Mouse (Mus musculus): ENCODE measurements around the gene Tmem115. TPM values are rescaled to one million over a fixed set of nuclear protein-coding genes. Genes with fewer than 3 reads are reported as not detected.

Gene Tmem115
- 10 to 100 TPM; 19.7 to 28.0 TPM for polyA plus RNA-seq (2017; shearing (Covaris generic))

DNA sequence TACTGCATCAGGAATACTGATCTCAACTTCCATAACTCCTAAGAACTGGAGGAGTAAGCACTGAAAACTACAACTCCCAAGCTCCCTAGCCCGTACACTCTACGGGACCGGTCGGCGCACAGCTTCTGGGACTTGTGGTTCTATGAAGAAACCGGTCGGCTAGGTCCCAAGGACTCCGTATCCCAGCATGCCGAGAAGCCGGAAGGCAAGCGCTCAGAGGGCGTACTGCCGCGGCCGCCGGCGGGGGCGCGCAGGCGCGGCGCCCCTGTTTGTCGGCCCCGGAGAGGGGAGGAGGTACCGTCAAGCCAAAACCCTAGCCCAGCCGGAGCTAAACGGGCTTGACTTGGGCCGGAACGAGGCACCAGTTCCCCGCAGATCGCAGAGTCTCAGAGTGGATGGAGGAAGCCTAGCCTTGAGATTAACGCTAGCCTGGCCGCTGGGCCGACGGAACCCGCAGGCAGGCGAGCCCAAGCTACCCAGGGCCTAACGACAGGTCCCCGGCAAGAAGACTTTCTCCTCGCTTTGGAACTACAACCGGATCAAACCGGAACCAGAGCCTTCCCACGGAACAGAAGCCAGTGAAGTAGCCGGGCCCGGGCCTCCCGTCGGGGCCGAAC, at the start of gene Tmem115:
Gene Tmem115 (plus strand): TSS at position 155 of the 617 bp plus-strand sequence.
- ATAC-seq, result peak; percentile 99

DNA sequence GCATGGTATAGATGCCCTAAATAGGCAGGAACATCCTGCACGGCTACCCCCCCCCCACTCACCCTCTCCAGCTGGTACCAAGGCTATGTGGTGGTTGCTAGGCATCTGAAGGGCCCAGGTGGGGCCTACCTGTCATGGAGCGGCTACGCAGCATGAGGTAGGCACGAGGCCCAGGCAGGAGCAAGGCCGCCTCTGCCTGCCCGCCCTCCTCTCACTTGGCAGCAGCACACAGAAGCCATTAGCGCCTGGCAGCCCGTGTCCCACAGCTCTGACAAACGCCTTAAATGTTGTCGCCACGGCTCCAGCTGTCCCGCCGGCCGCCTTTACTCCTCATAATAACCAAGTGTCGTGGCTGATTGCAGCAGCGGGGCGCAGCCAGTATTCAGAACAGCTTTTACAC, 49.4 kb upstream of the Tmem115 start:
- ATAC-seq, result no peak

- no peak for ATAC-seq
Observed at GRCm38 (mm10) chr9:107484766-107485165, 49.0 kb upstream of the Tmem115 start.

DNA sequence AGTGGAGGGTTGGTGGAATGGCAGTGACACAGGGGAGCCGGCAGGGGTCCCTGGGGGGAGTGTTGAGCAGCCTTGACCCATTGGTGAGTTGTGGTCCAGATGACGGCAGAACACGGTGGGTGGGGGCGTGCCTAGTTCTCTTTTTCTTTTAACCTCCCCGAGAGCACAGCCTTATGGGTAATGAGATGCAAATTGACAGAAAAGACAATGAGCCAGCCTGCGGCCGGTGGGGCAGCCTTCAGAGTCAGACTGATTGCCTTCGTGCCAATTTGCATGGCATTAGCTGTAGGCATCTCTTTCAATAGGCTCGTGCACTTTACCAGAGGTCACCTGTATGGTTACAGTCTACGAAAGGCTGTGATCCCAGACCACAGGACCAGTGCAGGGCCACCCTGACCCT, 47.7 kb upstream of the Tmem115 start:
- ATAC-seq, result no peak

DNA sequence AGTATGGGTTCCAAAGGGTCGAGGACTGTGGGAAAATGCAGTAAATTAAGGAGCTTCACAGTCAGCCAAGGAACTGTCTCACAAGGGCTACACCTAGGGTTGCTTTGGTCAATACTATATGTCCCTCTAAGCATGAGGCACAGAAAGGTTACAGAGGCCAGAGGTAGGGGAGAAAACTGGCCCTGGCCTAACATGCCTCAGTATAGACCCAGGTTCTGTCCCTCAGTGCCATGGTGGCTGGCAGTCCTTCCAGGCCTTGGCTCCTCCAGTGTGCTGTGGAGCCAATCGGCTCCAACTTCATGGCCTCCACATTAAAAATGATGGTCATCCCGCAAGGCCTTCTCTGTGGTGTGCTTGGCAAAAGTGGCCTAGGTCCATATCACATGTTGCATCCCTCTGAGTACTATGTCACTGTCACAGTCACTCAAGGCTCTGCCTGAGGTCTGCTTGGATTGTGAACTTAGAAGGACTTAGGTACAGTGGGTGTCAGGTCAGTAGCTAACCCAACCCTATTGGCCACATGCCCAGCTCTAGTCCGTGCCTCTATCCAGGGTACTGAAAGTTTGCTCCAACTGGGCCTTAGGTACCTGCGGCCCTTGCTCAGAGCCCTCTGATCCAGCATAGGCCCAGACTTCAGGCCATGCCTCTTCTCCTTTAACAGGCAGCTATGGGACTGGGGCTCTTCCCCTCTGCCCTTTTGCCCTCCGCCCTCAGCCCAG, 47.1 kb upstream of the Tmem115 start:
- no peak for ATAC-seq

GRCm38 (mm10) chr9:107490146-107490545, 43.6 kb upstream of the Tmem115 start:
- no peak for ATAC-seq

DNA sequence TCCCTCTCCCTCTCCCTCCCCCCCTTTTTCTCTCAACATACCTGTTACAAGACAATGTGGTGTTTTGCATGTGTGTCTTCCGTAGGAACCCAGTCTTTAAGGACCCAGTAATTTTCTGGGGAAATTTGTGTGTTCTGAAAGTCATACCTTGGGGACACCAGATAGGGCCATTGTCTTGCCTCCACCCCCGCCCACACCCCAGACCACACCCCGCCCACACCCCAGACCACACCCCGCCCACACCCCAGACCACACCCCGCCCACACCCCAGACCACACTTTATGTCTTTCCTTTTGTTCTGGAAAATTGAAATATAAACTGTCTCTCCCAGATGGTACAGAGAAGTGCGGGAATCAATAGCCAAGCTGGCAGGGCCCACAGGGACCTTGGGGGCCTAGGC, 43.1 kb upstream of the Tmem115 start:
- ATAC-seq, result no peak

DNA sequence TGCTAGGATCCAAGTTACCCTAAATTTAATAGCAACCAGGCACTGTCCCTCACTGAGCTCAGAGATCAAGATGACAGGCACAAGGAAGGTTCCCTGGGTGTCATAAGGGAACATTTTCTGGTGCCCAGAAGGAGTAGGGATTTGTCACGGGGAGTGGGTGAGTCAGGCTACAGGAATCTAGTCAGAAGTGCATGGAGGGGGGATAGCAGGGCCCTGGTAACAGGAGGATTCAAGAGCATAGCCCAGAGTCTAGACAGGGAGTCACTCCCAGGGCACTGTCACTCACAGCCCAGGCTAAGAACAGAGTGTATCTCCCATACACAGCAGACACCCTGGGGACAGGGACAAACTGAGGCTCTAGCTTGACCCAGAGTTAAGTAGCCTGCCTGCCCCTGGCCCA, 40.2 kb upstream of the Tmem115 start:
- ATAC-seq, result no peak

DNA sequence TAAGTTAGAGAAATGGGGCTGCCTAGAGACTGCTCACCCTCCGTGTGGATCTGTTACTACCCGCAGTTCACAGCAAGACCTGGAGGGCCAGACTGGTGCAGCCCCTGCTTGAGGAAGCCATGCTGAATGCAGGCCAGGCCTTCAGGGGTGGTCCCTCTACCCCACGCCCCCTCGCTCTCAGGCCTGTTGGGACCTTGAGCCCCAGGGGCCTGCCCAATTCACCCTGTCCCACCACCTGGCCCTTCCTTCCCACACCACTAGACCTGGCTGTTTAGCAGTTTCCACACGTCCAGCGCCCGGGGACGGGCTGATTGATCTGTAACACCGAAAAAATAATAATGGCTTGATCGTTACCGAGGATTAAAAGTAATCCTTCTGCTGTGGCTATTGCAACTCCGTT, 39.5 kb upstream of the Tmem115 start:
- no peak for ATAC-seq

GRCm38 (mm10) chr9:107496359-107496758, 37.4 kb upstream of the Tmem115 start:
- no peak for ATAC-seq

- ATAC-seq, result no peak
Observed at GRCm38 (mm10) chr9:107500708-107501286, 32.9 kb upstream of the Tmem115 start.

GRCm38 (mm10) chr9:107502131-107502846, 31.5 kb upstream of the Tmem115 start:
- ATAC-seq, result no peak

DNA sequence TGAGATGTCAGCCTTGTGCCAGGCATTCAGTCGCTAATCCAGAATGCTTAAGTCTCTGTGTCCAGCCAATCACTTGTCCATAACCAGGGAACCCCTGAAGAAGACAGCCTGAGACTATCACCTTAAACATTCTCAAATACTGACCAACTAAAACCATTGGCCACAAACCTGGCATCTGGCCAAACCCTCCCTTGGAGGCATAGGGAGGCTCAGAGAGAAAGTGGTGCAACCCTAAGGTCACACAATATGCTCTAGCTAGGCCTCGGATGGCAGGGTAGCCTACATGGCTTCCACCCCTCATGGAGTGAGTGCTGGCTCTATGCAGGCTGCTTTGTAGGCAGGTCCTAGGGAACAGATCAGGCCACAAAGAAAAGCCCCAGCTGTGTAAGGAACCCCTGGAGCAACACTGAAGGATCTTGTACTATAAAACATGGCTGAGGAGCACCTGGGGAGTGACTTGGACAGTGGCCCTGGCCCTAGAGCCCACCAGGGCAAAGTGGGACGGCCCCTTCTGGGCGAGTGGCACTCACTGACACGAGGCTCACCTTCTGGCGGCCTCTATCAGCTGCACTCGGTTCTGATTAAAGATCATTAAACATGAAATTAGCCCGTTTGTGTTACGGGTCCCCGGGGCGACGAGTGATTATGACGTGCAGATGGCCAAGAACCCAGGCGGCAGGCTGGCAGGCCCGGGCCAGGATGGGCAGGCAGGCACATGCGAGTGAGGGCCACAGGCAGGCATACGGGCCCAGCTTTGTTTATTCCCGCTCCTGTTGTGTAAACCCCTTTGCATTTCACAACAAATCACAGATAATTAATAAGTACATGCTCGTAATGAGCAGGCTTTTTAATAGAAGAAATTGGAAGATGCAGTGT, 28.8 kb upstream of the Tmem115 start:
- no peak for ATAC-seq

GRCm38 (mm10) chr9:107508266-107508665, 25.5 kb upstream of the Tmem115 start:
- no peak for ATAC-seq

DNA sequence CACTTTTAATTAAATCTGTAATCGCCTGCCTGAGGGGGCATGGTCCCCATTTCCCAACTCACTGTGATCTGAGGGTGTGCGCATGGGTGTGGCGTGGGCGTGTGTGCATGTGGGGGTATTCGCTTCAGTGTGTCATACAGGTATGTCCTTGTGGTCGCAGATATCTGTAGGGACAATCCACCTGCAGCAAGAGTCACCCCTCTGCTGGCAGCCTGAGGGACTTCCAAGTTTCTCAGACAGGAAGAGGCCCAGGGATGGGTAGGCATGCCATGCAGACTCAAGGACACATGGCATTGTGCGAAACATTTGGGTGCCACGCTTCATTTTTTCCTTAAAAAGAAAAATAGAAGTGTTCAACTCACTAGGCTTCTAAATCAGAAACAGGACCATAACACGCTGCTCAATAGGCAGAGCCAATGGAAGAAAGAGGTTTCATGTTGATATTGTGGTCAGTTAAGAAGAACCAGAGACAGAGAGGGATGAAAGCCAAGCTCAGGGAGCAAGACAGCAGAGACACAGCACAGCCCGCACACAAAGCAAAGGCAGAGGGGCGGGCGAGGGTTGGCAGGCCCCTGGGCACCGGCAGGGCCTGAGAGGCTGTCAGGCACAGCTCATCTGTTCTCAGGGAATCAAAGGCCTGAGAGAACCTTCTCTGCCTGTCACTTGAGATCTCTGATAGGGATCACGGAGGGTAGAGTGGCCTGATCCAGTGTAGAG, 23.2 kb upstream of the Tmem115 start:
- ATAC-seq, result no peak

DNA sequence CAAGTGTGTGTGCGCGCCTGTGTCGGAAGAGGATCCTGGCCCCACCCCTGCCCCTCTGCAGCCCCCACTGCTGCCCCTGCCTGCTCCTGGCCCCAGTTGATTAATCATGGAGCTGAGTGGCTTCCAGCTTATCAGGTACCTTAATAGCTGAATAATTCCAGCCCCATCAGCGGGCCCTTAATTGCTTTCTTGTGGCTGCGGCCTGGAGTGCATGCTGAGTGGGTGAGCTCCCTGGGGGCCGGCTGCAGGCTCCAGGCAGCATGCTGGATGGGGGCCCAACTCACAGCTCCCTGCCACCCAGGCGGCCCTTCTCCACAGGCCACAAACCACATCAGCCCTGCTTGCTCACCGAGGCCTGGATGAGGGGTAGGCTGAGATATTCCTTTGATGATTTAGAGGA, 22.3 kb upstream of the Tmem115 start:
- no peak for ATAC-seq

DNA sequence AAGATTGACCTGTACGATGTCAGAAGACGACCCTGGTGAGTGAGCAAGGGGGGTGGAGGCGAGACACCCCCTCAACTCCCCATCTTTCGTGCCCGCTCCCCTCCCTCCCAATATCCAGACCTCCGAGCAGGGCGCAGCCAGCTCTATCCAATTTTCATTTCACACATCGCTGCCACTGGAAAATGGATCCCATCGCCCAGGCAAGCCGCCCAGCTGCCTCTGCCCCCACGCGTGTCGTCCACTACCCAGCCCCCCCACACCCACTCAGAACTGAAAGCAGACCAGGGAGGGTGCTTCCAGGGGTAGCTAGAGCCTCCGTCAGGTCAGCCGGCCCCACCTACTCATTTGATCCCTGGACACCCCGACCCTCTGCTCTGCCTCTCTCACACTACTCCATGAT, 21.4 kb upstream of the Tmem115 start:
- no peak for ATAC-seq

DNA sequence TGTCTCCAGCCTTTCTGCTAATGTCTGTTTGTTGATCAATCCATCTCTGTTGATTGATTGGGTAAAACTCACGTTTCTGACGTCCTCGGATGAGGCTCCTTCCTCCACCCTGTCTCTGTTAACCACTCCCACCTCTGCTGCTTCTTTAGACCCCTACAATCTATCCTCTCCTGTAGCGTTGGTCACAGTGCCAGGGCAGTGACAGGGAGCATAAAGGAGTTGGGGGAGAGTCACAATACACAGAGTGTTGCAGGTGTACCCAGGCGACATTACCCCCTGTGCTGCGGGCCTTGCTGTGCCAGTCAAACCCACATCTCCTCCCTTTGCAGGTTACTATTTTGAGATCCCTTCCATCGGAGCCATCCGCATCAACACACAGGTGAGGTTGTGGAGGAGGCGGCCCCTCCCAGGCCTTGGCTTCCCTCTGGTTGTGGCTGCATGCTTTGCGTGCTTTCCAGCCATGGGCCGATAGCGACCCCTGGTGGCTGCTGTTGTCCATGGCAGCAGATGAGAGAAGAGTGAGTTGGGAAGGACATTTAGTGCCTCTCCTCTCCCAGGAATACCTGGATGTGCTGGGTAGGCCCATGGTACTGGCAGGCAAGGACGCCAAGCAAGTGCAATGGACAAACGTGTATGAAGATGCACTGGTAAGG, 19.3 kb upstream of the Tmem115 start:
- peak; percentile 45 for ATAC-seq

GRCm38 (mm10) chr9:107520331-107520730, 13.4 kb upstream of the Tmem115 start:
- no peak for ATAC-seq

DNA sequence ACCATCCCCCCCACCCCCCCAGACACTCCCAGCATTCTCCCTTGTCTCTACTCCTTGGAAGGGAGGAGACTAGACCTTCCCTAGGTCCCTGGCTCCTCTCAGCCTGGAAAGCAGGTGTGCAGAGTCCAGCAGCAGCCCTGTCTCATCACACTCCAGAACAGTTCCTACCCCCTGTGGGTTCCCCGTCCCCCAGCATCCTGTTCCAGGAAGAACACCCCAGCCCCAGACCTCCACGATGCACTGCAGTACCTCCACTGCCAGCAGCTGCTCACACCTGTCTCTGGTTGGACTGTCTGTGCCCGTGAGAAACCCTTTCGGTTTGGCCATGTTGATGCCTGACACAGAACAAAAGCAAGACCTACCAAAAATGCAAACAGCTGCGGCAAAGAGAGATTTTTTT, 12.6 kb upstream of the Tmem115 start:
- ATAC-seq, result peak; percentile 67

- ATAC-seq, result peak; percentile 48
Observed at GRCm38 (mm10) chr9:107521711-107522399, 11.9 kb upstream of the Tmem115 start.

Data from CD4-positive, CD25-positive, alpha-beta regulatory T cell, adult 4 months (primary cell).